Mouse (Mus musculus): ENCODE results near the gene Spaca4.

Gene Spaca4

DNA sequence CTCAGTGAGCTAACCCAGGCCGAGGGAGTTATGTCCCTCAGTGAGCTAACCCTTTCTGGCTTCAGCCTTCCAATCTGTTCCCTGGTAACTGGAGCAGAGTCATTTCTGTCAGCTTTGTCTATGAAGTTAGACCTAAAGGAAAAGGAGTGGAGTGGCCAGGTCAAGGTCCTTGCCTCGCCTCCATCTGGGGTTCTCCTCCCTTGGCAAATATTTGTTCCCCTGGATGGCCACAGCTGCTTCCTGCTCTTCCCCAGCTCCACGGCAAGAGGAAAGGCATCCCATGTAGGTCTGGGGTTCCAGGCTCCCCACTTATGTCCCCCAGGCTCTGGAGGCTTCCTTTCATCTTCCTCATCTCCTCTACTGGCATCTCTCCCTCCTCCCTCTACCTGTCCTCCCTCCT lies 2.0 kb upstream of the Spaca4 start:
- in situ Hi-C loops (cut with MseI, MboI): no loop called here

GRCm38 (mm10) chr7:45726419-45726818 lies 806 bp upstream of the Spaca4 start:
- in situ Hi-C loops (cut with MseI, MboI): no loop called here

- in situ Hi-C loops (cut with MseI, MboI): no loop called here
Measured at GRCm38 (mm10) chr7:45725151-45725550, 462 bp downstream of the Spaca4 start.

DNA sequence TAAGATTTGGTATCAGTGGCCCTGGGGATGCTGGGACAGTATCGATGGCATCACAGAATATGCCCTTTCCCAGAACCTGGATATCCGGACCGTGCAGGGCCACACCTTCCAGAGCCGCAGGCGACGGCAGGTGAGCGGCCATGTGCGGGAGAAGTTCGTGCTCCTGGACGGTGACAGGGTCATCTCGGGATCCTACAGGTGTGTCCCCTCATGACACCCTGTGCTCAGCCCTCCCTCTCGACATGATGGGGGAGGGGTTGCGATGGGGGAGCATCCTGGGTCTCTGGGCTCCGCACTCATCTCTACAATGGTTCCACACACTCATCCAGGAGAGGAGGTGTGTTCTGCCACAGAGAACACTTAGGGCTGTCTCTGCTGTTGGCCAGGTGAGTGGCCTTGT lies 1.8 kb downstream of the Spaca4 start:
- in situ Hi-C loops (cut with MseI, MboI): no loop called here

DNA sequence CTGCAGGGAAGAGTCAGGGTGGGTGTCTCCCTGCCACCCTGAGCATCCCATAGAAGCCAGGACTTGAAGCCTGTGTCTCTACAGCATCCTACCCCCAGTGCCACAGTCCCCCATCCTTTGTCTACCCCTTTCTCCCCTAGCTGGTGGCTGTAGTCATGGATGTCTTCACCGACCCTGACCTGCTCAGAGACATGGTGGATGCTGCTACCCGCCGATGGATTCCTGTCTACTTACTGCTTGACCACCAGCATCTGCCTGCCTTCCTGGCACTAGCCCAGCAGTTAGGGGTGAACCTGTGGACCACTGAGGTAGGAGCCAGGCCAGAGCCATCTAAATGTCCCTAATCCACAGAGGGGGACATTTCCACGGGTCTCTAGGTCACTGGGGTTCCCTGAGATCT lies 2.3 kb downstream of the Spaca4 start:
- in situ Hi-C loops (cut with MseI, MboI): no loop called here

GRCm38 (mm10) chr7:45722348-45722713 lies 3.3 kb downstream of the Spaca4 start:
- in situ Hi-C loops (cut with MseI, MboI): no loop called here

GRCm38 (mm10) chr7:45721642-45722347 lies 3.8 kb downstream of the Spaca4 start:
- in situ Hi-C loops (cut with MseI, MboI): no loop called here

DNA sequence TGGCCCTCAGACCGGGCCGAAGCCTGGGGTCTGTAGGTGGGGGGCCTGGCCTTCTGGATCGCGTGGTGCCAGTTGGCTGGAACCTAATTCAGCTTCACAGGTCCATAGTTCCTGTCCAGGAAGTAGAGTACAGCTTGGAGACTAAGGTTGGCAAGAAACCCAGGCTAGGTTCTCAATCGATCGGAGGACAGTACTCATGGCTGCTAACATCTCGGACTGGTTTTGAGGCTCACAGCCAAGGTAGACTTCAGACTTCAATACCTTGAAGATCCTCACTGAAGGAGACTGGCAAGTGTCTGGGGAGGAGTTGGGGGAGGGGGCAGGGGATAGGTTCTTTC lies 4.4 kb downstream of the Spaca4 start:
- in situ Hi-C loops (cut with MseI, MboI): no loop called here

DNA sequence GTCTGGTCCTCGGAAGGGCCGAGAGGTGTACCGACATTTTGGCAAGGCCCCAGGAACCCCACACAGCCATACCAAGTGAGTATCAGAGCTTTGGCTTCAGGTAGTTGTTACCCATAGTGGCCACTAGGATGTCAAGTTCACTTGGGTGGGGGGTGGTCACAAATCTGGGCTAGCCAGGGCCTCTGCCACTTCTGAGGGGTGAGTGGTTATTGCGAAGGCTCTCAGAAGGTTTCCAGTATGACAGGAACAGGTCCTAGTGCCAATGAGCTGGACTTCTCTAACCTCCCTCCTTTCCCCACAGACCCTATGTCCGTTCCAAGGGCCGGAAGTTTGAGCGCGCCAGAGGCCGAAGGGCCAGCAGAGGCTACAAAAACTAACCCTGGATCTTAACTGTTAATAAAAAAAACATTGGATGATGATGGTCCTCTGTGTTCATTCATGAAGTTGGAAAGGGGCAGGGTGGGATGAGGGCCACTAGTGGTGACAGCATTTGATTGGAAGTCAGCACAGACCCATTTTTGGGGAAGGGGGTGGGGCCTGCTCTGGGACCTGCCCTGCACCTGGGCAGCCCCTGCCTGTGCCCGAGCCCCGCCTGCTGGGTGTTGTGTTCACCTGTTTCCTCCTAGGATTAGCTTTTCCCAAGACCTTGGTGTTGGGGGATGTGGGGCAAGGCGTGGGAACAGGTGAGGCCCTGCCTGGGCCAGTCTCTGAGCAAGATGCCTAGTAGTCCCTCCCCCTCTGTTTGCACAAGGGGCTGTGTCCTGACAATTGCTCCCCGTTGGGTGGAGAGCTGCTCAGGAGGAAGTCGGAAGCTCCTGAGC lies 5.0 kb downstream of the Spaca4 start, which contains the start of gene Fam83e:
Fam83e (plus strand) TSS at position 800 of the 821 bp plus-strand sequence.
- in situ Hi-C loops (cut with MseI, MboI): no loop called here

DNA sequence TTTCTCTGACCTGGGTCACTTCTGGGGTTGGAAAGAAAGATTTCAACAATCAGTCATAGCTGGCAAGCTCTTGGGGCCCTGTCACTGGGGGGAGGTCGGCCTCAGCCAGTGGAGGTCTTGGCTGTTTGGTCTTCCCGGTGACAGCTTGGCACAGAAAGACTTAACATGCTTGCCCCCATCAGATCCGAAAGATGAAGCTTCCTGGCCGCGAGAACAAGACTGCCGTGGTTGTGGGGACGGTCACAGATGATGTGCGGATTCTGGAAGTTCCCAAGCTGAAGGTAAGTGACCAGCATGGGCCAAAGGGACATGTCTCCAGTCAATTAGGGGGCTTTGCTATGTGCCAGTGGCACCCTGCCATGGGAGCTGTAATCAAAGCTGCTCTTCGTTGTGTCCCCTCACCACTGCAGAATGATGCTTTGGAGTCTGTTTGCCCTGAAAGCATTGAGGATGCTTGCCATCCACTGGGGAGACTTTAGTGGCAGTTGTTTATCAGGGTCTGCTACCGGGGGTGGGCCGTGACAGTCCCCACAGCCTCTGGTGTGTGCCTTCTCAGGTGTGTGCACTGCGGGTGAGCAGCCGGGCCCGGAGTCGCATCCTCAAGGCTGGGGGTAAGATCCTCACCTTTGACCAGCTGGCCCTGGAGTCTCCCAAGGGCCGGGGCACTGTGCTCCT lies 5.7 kb downstream of the Spaca4 start:
- in situ Hi-C loops (cut with MseI, MboI): no loop called here

GRCm38 (mm10) chr7:45719180-45719579 lies 6.4 kb downstream of the Spaca4 start:
- in situ Hi-C loops (cut with MseI, MboI): no loop called here

DNA sequence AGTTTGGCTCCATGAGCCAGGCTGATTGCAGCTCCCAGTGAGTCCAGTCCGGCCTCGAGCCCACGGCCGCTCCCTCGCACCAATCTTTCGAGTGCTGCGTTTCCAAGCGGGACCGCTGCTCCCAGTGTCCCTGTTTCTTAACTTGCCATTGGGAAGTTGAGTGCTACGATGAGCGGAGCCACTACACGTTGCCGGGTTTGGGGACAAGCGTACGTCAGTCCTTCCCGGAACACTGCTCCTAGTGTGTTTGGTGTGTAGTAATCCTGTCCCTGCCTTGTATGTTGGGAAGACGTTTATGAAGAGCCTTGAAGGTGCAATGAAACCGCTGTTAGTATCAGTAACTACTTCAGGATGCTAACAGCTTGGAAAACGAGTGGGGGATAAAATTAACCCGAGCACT lies 7.3 kb downstream of the Spaca4 start:
- in situ Hi-C loops (cut with MseI, MboI): no loop called here

DNA sequence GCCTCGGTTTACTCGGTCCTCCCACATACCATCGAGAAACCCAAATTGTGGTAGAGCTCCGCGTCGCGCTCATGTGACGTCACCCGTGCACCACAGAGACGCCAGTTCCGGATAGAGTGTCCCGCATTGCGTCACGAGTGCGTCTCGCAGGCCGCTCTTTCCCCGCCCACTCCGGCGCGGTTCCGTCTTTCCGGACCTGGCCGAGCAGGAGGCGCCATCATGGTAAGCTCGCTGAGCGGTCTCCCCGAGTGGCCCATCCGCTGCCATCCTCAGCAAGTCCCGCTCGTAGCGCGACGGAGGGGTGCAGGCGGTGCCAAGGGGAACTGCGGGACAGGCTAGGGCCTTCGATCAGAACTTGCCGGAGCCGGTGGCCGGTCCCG lies 7.7 kb downstream of the Spaca4 start, which contains the start of gene Sphk2:
Sphk2 (minus strand) TSS at position 85 of the 380 bp plus-strand sequence.
- in situ Hi-C loops (cut with MseI, MboI): no loop called here

GRCm38 (mm10) chr7:45716952-45717917 lies 8.4 kb downstream of the Spaca4 start:
- in situ Hi-C loops (cut with MseI, MboI): no loop called here

DNA sequence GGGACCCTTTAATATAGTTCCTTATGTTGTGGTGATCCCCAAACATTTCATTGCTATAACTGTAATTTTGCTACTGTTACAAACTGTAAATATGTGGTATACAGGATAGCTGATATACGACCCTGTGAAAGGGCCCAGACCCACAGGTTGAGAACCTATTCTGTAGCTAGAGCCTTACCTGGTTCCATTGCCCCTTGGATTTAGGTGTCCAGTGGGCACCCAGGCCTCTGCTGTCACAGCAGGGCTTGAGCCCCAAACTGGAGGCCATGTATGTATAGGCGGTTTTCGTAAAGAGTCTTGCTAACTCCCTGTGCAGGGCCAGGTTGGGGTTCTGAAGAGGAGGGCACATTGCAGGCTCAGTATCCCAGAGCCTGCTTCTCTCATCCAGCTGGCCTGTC lies 9.2 kb downstream of the Spaca4 start:
- in situ Hi-C loops (cut with MseI, MboI): no loop called here

DNA sequence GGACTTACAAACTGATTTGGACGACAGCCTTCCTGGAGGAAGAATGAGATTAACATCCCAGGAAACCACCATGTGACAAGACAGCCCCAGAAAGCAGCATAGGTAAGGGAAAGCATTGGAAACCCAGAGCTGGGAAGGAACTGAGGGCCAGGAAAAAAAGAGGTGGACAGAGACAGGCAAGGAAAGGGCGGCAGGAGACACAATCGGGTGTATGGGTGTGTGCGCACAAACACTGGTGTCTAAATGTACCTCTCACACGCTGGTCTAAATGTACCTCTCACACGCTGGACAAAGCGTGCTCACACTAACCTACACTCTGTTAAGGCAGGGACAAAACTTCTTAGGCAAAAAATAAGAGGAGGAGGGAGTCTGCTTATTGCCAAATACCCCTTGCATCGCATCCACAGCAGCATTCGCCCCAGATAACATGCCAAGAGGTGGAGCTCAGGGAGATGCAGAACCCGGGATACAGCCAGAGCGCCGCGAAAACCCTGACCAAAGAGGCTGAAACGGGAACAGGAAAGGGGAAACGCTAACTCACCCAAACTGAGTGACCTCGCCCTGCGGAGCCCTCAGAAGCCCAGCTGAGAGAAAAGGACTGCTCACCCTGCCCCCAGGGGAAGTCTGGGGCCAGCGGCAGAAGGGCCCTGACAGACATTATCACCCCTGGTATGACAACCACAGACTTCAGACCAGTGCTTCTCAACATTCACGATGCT lies 9.7 kb downstream of the Spaca4 start:
- in situ Hi-C loops (cut with MseI, MboI): no loop called here

DNA sequence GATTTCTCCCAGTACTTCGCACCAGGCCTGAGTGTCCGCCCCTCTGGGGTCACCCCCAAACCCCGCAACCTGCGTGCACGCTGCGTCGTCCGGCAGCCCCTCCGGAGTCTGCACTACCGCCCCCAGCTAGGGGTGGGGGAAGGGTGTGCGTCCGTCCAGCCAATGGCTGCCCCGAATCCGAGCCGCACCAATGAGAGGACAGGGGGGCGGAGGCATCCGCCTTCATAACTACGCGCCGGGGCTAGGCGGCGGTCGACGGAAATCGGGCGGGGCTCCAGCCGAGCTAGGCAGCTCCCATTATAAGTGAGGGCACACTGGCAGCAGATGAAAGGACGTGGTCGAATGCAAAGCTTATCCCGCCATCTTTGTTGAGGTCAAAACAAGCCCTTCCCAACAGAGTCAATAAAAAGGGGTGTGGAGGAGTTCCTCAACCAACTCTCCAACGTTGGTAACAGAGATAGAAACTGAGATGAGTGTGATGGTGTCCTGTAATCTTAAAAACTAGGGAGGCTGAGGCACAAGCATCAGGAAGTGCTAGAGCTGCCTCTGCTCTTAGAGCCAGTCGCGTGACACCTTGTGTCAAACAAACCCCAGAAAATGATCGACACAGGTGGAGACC lies 10.4 kb downstream of the Spaca4 start, which contains the start of gene Rpl18:
Rpl18 (plus strand) TSS at position 368 of the 619 bp plus-strand sequence.
- in situ Hi-C loops (cut with MseI, MboI): no loop called here

DNA sequence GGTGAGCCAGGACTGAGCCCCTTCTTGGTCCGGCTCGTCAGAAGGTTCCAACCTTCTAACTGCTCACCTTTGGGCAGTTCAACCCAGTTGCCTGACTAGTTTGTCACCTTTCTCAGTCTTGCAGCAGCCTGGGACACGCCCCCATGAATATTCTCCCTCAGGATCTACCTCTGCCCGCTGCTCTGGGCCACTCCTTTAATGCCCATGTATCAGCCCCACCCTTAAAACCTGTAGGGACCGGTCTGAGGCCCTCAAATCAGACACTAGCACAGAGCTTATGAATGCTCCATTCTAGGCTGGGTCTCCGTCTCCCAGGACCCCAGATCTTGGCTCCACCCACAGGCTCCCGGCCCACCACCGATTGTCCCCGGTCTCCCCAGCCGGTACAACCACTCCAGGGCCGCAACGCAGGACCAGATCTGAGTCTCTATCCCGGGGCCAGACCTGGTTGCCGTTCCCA lies 11.0 kb downstream of the Spaca4 start:
- in situ Hi-C loops (cut with MseI, MboI): no loop called here

DNA sequence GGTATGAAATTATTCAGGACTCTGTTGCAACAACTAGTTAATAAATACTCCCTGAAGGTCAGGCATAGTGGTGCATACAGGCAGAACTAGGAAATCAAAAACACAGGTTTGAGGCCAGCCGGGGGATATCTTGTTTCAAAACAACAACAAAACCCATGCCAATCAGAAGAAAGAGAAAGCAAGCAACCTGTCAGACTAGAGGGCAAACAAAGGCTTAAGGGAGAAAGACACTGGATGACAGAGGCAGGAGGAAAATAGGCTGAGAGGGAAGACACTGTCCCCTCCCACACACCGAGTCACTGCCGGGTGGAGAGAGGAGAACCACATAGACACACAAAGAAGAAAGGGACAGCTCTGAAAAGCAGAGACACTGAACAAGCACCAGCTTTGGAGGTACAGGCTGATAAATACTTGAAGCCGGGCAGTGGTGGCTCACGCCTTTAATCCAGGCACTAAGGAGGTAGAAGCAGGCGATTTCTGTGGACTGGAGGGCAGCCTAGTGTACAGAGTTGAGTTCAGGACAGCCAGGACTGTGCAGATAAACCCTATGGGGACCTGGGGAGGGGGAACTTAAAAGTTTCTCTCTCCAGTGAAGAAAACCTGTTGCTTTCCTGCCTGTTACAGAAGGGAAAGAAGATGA lies 11.6 kb downstream of the Spaca4 start:
- in situ Hi-C loops (cut with MseI, MboI): no loop called here

- in situ Hi-C loops (cut with MseI, MboI): no loop called here
Measured at GRCm38 (mm10) chr7:45713396-45713795, 12.2 kb downstream of the Spaca4 start.

Data from mouse trophoblast stem cell (cell line).